Mouse (Mus musculus) erythroid progenitor cell, adult 5-6 weeks (primary cell): ENCODE measurements around the gene Plcd3. TPM values are rescaled to one million over a fixed set of nuclear protein-coding genes. Genes with fewer than 3 reads are reported as not detected.

Experiments
- ATAC-seq: replicated peaks from 2 replicates; pipeline ENCODE4 v1.8.0; 2016; ENCODE audit warnings: moderate number of reproducible peaks, mild to moderate bottlenecking, moderate TSS enrichment, inconsistent platforms; ENCODE audit not compliant: poor library complexity, low FRiP score, severe bottlenecking
- total RNA-seq, 2 experiments: library from RNA; stranded (forward) in 1 of 2; stranded (reverse) in 1 of 2; fragments of 150-400 nt in 1 of 2; fragments of 186-747, 209-891 nt in 1 of 2; gene quantifications; 2 replicates each; pipeline versions ENCODE4 v1.2.3 to v1.2.4; 2015 to 2017; ENCODE audit warnings: low replicate concordance in 2 of 2

Plcd3 gene
- total RNA-seq, 2 experiments from 2014 or later, result 3.1 TPM; not detected in 1

- peak; percentile 43 for ATAC-seq
Observed at GRCm38 (mm10) chr11:103101866-103102501, 526 bp upstream of the Plcd3 start.

DNA sequence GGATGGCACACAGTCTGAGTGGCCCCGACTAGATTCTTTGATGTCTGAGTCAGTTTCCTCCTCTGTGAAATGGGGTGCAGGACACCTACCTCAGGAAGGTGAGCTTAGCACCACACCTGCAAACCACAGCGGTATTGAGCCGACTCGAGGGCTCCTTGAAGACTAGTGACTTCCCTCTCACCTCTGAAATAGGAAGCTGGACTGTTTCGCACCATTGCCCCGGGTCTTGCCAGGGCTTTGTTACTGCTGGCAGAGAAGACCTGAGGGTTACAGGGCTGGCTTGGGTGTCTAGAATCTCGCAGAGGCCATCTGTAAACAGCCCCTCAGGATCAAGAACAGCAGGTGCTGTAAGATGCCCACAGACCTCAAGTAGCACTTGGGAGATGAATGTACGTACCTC is 1.1 kb downstream of the Plcd3 start:
- ATAC-seq, result no peak

DNA sequence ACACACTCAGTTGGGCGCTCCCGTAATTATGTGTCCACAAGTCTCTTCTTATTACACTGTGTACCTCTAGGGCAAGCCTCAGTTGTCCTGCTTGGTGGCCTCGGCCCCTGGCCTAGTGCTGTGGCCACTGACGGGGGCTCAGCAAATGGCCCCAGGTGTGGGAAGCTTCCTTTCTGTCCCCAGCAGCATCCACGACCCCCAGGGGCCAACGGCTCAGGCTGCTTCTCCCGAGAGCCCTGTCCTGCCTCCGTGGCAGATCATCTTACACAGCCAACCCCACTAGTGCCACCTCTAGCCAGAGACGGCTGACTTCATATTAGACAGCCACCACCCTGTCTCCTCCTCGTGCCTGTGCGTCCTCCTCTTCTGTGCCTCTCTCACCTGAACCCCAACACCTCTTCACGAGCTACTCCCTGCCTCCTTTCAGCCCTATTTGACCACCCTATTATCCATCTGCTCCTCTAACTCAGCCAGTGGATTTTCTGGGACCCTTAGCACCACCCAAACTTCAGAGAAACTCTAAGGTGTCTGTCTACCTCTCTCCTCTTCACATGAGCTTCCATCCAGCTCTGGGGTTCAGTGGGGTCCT is 2.0 kb downstream of the Plcd3 start:
- no peak for ATAC-seq

DNA sequence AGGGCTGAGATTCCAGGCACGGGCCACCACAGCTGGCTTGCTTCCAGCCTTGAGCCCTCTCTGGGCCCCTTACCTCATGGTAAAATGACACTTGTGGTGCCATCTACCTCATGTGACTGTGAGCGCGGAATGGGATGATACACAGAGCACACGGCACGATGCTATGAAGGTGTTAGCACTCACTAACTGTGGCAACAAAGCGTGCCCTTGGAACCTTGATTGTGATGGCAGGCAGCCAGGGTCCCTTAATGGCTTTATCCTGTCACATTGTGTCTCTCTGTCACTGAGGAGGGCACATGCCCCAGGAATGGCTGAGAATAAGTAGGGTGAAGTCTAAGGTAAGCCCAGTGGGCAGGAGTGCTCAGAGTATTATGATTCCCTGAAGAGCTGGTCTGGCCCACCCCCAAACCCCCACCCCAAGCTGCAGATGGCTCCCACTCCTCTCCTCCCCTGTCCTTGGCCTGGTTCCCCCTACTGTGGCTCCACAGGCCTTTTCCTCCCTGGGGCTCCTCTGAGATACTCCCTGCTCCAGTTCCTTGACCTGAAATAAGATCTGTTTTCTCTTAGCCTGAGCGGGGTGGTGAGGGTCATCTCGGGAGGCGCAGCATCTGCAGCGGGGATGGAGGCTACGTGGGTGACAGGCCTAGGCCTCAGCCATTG is 2.8 kb downstream of the Plcd3 start:
- ATAC-seq, result no peak

- no peak for ATAC-seq
Observed at GRCm38 (mm10) chr11:103096979-103097894, 4.2 kb downstream of the Plcd3 start.

- no peak for ATAC-seq
Observed at GRCm38 (mm10) chr11:103095801-103096200, 5.7 kb downstream of the Plcd3 start.

DNA sequence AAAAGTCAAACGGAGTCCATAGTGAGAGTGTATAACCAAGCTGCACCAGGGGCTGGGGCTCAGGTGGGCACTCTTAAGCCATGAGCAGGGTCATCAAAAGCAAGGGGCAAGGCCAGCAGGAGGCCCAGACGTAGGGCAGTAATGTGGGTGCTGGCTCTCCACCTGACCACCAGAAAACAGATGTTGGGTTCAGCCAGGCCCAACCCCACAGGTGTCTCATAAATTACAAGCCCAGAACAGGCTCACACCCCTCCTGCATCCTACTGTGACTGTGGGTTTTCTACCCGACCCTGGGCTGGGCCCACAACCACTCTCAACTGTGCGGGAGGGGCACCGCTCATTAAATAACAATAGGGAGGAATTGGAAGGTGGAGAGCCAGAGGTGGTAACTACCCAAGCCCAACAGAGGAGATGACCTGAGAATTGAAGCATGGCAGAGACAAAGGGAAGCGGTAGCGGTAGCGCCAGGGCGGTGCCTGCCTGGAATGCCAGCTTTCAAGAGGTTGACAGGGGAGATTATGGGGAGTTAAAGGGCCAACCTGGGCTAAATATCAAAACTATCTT is 6.3 kb downstream of the Plcd3 start:
- ATAC-seq, result no peak

DNA sequence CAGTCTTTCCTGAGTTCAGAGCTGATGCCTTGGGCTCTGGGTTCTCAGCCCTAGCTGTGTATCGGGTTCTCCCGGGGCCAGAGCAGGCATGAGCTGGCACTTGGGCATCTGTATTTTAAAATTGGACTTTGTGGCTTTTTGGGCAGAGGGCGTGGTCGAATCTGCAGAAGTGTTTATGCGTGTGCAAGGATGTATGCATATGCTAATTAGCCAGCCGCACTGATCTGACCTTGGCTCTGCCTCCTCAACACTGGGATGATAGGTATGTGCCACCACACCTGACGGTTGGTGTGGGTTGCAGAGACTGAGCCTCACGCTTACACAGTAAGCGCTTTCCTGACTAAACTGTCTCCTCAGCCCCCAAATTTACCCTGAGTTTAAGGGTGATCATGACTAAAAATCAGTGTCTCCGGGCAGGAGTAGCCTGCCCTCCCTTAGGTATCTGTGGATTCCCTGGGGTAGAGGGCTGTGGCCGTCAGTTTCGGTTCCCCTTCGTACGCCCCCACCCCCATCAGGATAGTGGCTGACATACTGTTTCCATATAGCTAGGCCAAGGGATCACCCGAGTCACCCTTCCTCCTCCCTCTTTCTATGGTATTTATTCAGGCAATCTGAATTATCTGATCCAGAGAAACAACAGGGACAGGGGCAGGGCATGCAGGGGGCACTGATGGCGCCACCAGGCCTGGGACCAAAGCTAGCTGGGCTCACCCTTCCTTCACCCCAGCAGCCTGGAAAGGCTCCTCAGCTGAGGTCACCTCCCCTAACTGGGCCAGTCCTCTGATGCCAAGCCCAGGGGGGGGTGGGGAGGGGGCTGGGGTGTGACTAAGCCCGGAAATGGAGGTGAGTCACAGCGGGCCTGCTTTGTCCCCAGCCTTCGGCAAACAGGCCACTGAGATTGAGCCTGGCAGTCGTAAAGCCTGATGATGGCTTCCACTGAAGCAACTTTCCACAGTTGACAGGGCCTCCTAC is 7.3 kb downstream of the Plcd3 start:
- ATAC-seq, result no peak

DNA sequence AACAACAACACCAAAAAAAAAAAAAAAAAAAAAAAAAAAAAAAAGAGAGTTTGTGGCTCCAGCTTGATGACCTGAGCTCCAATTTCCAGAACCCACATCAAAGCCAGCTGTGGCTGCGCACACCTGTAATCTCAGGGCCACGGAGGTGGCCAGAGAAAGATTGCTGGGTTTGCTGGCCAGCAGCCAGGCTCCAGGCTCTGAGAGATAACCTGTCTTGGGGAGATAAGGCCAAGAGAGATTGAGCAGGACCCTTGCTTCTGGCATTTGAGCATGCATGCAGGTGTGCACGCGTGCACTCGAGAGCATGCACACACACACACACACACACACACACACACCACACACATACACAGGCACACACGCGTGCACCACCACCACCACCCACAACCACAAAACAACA is 8.2 kb downstream of the Plcd3 start:
- no peak for ATAC-seq

- ATAC-seq, result no peak
Observed at GRCm38 (mm10) chr11:103081631-103082030, 19.8 kb downstream of the Plcd3 start.

GRCm38 (mm10) chr11:103080323-103081091 is 21.0 kb downstream of the Plcd3 start:
- ATAC-seq, result no peak

- no peak for ATAC-seq
Observed at GRCm38 (mm10) chr11:103078131-103078530, 23.3 kb downstream of the Plcd3 start.

DNA sequence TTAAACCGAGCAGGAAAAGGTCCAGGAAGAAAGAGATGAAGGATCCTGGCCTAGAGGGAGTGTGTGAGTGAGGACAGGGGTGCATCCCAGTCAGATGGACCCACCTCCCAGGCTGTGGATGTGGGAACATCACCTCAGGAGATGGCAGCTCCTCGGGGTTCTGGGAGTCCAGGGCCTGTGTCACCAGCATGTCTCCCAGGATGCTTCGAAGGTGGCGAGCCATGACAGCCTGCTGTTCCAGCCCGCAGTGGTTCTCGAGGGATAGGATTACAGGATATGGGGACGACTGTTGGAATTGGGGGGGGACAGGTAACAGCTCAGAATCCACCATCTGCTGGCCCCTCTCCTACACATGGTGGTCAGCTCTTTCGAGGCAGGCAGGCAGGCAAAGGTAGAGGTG is 24.9 kb downstream of the Plcd3 start:
- no peak for ATAC-seq

DNA sequence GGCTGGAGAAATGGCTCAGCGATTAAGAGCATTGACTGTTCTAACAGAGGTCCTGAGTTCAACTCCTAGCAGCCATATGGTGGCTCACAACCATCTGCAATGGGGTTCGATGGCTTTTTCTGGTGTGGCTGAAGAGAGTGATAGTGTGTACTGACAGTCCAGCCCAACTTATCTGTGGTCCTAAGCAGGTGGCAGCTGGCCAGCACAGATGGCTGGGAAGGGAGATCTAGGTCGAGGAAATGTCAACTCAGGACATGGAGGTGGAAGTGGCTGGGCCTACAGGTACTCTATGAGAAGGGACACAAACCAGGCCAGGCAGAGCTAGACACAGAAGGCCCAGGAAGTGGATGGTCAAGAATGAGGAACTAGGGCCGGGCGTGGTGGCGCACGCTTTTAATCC is 25.4 kb downstream of the Plcd3 start:
- ATAC-seq, result peak; percentile 87

DNA sequence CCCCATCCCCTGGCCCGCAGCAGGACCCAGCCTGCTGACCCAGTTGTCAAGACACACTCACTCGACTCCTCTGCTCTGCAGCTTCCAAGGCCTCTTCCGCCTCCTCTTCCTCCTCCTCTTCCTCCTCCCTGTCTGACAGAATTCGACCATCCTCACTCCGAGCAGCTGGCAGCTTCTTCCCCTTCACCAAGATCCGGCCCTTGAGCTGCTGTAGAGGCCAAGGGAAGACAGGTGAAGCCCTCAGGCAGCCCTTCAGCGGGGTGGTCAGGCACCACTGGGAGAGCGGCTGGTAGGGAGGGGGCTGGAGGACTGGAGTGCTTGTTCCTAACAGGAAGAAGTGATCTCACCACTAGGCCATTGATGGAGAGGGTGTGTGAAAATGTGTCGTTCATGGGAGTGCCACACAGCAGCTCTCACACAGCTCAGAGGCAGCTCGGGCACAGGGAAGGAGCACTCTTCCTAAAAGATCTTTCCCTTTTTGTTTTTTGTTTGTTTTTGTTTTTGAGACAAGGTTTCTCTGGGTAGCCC is 26.6 kb downstream of the Plcd3 start:
- ATAC-seq, result no peak

- no peak for ATAC-seq
Observed at GRCm38 (mm10) chr11:103074121-103074650, 27.3 kb downstream of the Plcd3 start.

GRCm38 (mm10) chr11:103073671-103074070 is 27.8 kb downstream of the Plcd3 start:
- ATAC-seq, result no peak
